Mouse (Mus musculus) neural tube, embryonic 14.5 days (tissue): Measurements from ENCODE around the gene Tbc1d2. TPM values are rescaled to one million over a fixed set of nuclear protein-coding genes. Genes with fewer than 3 reads are reported as not detected.
"Not testable (repeated sequence)": the region's sequence is repeated elsewhere in the genome, so short reads cannot be mapped to it uniquely, and the experiment has no call there.

Source experiments
- ATAC-seq: fragments of 200-750 bp; cut with Nextera tagmentation; 2 replicates; pipeline ENCODE4 v1.8.0; 2017; ENCODE audit warnings: low read depth, mild to moderate bottlenecking, moderate TSS enrichment, moderate library complexity
- H3K27ac ChIP-seq: fragments of 300-500 bp; sonication (generic); 2 replicates; pipeline ENCODE4 v1.5.1; 2014; ENCODE audit warnings: low read depth, mild to moderate bottlenecking, control low read depth, low read length, moderate library complexity, mixed read lengths
- H3K27me3 ChIP-seq: fragments of 300-500 bp; sonication (generic); 2 replicates; pipeline ENCODE4 v1.6.1; 2014; ENCODE audit warnings: low read length; ENCODE audit not compliant: control insufficient read depth, insufficient read depth
- H3K36me3 ChIP-seq: fragments of 300-500 bp; sonication (generic); 2 replicates; pipeline ENCODE4 v1.6.1; 2014; ENCODE audit warnings: low read length, mixed read lengths; ENCODE audit not compliant: control insufficient read depth, insufficient read depth
- H3K4me1 ChIP-seq: fragments of 300-500 bp; sonication (generic); 2 replicates; pipeline ENCODE4 v1.6.1; 2014; ENCODE audit warnings: low read length; ENCODE audit not compliant: control insufficient read depth, insufficient read depth
- H3K4me2 ChIP-seq: fragments of 300-500 bp; sonication (generic); 2 replicates; pipeline ENCODE4 v1.6.1; 2014; ENCODE audit warnings: mild to moderate bottlenecking, low read depth, low read length, control low read depth
- H3K4me3 ChIP-seq: fragments of 300-500 bp; sonication (generic); 2 replicates; pipeline ENCODE4 v1.5.1; 2014; ENCODE audit warnings: low read depth, low read length, control low read depth, mixed read lengths
- H3K9ac ChIP-seq: fragments of 300-500 bp; sonication (generic); replicated peaks from 2 replicates; pipeline ENCODE4 v1.6.1; 2014; ENCODE audit warnings: low read depth, mild to moderate bottlenecking, control low read depth, low read length, mixed read lengths
- H3K9me3 ChIP-seq: fragments of 300-500 bp; sonication (generic); 2 replicates; pipeline ENCODE4 v1.6.1; 2016; ENCODE audit warnings: low read length; ENCODE audit not compliant: control insufficient read depth
- WGBS: fragments of 180-500 bp; shearing (Covaris S2); extraction: QIAGEN DNeasy Blood & Tissue Kit; methylation state at CpG from one replicate; pipeline ENCODE4 v1.1.7; 2014; 5-methylcytosine and 5-hydroxymethylcytosine counted together
- polyA plus RNA-seq: library from polyadenylated mRNA; unstranded; fragments of >200 nt; fragmentation: Nextera tagmentation; extraction: Ambion mirVana; gene quantifications from 2 replicates; pipeline ENCODE4 v1.2.1, GENCODE M21; 2014

Gene Tbc1d2
- polyA plus RNA-seq, 1 experiment from 2014 or later, result 0.36 TPM

DNA sequence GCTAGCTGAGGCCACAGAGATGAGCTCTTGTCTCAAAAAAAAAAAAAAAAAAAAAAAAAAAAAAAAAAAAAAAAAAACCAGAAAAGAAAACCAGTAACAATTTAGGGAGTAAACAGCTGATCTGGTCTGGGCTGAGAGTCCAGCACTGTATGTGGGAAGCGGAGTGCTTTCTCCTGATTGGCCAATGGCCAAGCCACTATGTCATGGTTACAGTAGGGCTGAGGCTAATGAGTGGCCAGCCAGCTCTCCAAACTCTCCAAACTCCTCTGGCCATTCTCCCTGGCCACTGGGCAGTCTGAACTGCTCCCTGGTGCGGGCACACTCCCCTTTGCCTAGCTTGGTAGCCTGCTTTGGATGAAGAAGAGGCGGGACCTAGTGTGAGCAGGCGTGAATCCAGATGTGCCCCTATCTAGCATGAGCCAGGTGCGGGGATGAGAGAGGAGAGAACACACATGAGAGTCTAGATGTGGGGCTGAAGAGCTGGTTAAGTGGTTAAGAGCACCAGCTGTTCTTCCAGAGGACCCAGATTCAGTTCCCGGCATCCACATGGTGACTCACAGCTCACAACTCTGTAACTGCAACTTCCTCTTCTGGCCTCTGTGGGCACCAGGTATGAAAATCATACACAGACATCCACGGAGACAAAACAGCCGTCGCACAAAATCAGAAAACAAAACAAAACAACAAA, 58.0 kb downstream of the Tbc1d2 start:
- Histone ChIP-seq H3K9ac (no peak overlapping the region), H3K27me3 (no peaks in the 10 kb centered on the region), H3K9me3 (no peaks in the 10 kb centered on the region), H3K27ac (no peak overlapping the region), H3K4me3 (no peak overlapping the region), H3K4me2 (no peak overlapping the region), H3K36me3 (no peaks in the 10 kb centered on the region), H3K4me1 (no peaks in the 10 kb centered on the region)
- no peak for ATAC-seq
- WGBS, result 90% methylated on average over 9 of the region's 9 CpGs

DNA sequence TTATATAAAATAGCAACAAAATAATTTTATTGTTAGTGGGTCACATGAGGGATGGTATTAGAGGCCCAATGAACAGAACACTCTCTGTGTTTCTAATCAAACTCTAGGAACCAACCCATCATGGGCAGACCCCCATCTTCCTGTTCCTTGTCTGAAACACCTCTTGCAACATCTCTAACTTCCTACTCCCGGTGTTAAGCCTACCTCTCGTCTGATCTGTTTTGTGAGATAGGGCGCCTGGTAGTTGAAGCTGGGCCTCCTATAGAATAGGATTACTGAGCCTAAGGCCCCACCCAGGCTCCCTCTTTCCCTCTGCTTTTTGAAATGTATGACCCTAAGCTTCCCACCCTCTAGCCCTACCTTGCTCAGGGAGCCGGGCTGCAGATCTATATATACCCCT, 59.2 kb downstream of the Tbc1d2 start:
- H3K4me1 ChIP-seq, result no peaks in the 10 kb centered on the region
- ATAC-seq, result no peak
- H3K9ac ChIP-seq, result no peak overlapping the region
- H3K36me3 ChIP-seq, result no peaks in the 10 kb centered on the region
- no peak overlapping the region for H3K4me3 ChIP-seq
- H3K27me3 ChIP-seq, result no peaks in the 10 kb centered on the region
- H3K27ac ChIP-seq, result no peak overlapping the region
- 81% methylated on average over 4 of the region's 4 CpGs for WGBS
- H3K9me3 ChIP-seq, result no peaks in the 10 kb centered on the region
- H3K4me2 ChIP-seq, result no peak overlapping the region

GRCm38 (mm10) chr4:46589946-46590684, 59.9 kb downstream of the Tbc1d2 start:
- WGBS, result 80% methylated on average over 5 of the region's 5 CpGs
- H3K4me1 ChIP-seq, result no peaks in the 10 kb centered on the region
- no peak overlapping the region for H3K4me3 ChIP-seq

GRCm38 (mm10) chr4:46589151-46589550, 60.9 kb downstream of the Tbc1d2 start:
- no peak overlapping the region for H3K9ac ChIP-seq
- H3K27me3 ChIP-seq, result no peaks in the 10 kb centered on the region
- 83% methylated on average over 8 of the region's 8 CpGs for WGBS
- no peaks in the 10 kb centered on the region for H3K4me1 ChIP-seq
- no peak overlapping the region for H3K4me2 ChIP-seq
- H3K27ac ChIP-seq, result no peak overlapping the region
- no peaks in the 10 kb centered on the region for H3K9me3 ChIP-seq
- H3K36me3 ChIP-seq, result no peaks in the 10 kb centered on the region
- no peak overlapping the region for H3K4me3 ChIP-seq
- no peak for ATAC-seq

More at GRCm38 (mm10) chr4:46589946-46590684, 59.9 kb downstream of the Tbc1d2 start:
- no peak for ATAC-seq
- Histone ChIP-seq H3K36me3 (no peaks in the 10 kb centered on the region), H3K27me3 (no peaks in the 10 kb centered on the region), H3K9me3 (no peaks in the 10 kb centered on the region), H3K27ac (no peak overlapping the region), H3K4me2 (no peak overlapping the region), H3K9ac (no peak overlapping the region)

GRCm38 (mm10) chr4:46586473-46586872, 63.5 kb downstream of the Tbc1d2 start:
- Histone ChIP-seq H3K4me3 (no peak overlapping the region), H3K4me2 (no peak overlapping the region), H3K4me1 (no peaks in the 10 kb centered on the region), H3K27ac (no peak overlapping the region), H3K9ac (no peak overlapping the region), H3K9me3 (no peaks in the 10 kb centered on the region), H3K36me3 (no peaks in the 10 kb centered on the region), H3K27me3 (no peaks in the 10 kb centered on the region)
- ATAC-seq, result no peak
- 78% methylated on average over 4 of the region's 4 CpGs for WGBS

DNA sequence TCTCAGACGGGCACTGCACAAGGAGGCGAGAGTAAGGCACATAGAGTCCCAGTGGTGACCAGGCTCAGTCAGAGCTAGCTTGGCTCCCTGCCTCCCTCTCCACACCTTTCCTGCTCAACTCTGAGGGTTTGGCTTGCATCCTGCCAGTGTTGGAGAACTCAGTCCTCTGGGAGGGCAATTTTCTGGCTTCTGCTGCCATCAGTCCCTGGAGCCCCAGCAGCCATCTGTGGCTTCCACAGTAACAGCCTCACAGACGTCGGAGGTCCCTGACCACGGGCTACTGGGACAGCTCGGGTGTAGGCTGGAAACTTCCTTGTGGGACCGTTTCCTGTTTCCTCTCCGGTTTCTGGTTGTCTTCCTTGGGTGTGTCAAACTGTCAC, 64.2 kb downstream of the Tbc1d2 start:
- no peak for ATAC-seq
- 75% methylated on average over 8 of the region's 8 CpGs for WGBS
- Histone ChIP-seq H3K9me3 (peaks cover 1% of the 10 kb centered on the region; the same call in 1 of the 2 replicates), H3K27me3 (no peaks in the 10 kb centered on the region), H3K4me3 (no peak overlapping the region), H3K36me3 (no peaks in the 10 kb centered on the region), H3K9ac (no peak overlapping the region), H3K4me1 (no peaks in the 10 kb centered on the region), H3K27ac (no peak overlapping the region), H3K4me2 (no peak overlapping the region)

- Histone ChIP-seq H3K9ac (no peak overlapping the region), H3K4me3 (no peak overlapping the region), H3K27ac (no peak overlapping the region), H3K36me3 (no peaks in the 10 kb centered on the region), H3K4me1 (no peaks in the 10 kb centered on the region), H3K9me3 (peaks cover 3% of the 10 kb centered on the region; the same call in 1 of the 2 replicates), H3K27me3 (no peaks in the 10 kb centered on the region), H3K4me2 (no peak overlapping the region)
- 84% methylated on average over 13 of the region's 13 CpGs for WGBS
- ATAC-seq, result no peak
Observed at GRCm38 (mm10) chr4:46585041-46585810, 64.8 kb downstream of the Tbc1d2 start.

DNA sequence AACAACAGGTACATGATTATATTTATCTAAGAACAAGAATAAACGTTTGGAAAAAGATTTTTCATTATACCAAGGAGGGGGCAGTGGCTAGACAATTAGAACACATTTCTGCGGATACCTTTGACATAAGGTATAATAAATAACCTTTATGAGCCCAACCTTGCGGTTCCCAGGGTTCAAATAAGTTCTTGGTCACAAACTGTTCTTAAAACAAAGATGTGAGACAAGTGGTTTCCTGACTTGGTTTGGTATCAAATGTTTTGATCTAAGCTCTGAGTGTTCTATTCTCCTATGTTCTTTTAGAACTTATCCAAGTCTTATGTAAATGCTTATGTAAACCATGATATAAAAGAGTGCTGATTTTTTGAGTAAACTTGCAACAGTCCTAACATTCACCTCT, 65.5 kb downstream of the Tbc1d2 start:
- H3K9me3 ChIP-seq, H3K27me3 ChIP-seq, H3K4me1 ChIP-seq, H3K4me2 ChIP-seq, H3K9ac ChIP-seq, H3K4me3 ChIP-seq, ATAC-seq, H3K27ac ChIP-seq, H3K36me3 ChIP-seq: not testable (repeated sequence)
- WGBS, result 76% methylated on average over 3 of the region's 3 CpGs

DNA sequence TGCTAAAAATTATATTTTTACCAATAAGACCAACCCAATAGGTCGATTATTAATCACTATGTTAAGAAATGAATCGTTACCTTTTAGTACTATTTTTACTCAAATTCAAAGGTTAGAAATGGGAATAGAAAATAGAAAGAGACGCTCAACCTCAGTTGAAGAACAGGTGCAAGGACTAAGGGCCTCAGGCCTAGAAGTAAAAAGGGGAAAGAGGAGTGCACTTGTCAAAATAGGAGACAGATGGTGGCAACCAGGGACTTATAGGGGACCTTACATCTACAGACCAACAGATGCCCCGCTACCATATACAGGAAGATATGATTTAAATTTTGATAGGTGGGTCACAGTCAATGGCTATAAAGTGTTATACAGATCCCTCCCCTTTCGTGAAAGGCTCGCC, 65.9 kb downstream of the Tbc1d2 start:
- H3K9me3 ChIP-seq, H3K4me2 ChIP-seq, H3K9ac ChIP-seq, H3K4me3 ChIP-seq, ATAC-seq, H3K4me1 ChIP-seq, H3K27ac ChIP-seq, H3K27me3 ChIP-seq, H3K36me3 ChIP-seq: not testable (repeated sequence)
- 88% methylated on average over 2 of the region's 6 CpGs for WGBS
